Mouse (Mus musculus) lung, adult 18-20 months (tissue): Measurements from ENCODE around the gene Gm9844.

Experiments used
- DNase-seq, 2 experiments: peaks; one replicate each; pipeline ENCODE4 v3.0.0; 2022; ENCODE audit warnings: mixed read lengths in 2 of 2

The Gm9844 gene

GRCm38 (mm10) chr7:24902264-24902629 is 40.2 kb downstream of the Gm9844 start:
- no peak for DNase-seq

- DNase-seq: peak; percentile 77 to 80
These were observed 40.8 kb downstream of the Gm9844 start, which contains the start of gene Arhgef1 for GRCm38 (mm10) chr7:24902630-24903443. TSS of gene Arhgef1 (plus strand) at chr7:24902912.

- DNase-seq: no peak
These were observed 41.4 kb downstream of the Gm9844 start for GRCm38 (mm10) chr7:24903444-24903825.

GRCm38 (mm10) chr7:24904070-24904483 is 42.1 kb downstream of the Gm9844 start:
- peak; percentile 98 to 99 for DNase-seq

- DNase-seq: peak; percentile 65 to 72
These were observed 42.9 kb downstream of the Gm9844 start for GRCm38 (mm10) chr7:24904936-24905335.

- no peak for DNase-seq
These were observed 44.5 kb downstream of the Gm9844 start for GRCm38 (mm10) chr7:24906551-24906950.

GRCm38 (mm10) chr7:24907211-24907748 is 45.3 kb downstream of the Gm9844 start:
- DNase-seq: peak; percentile 80 to 87
